Mouse (Mus musculus) megakaryocyte, embryonic 14.5 days (primary cell): Measurements from ENCODE around the gene Racgap1.

Experiments
- FLI1 ChIP-seq: IDR thresholded peaks from 2 replicates; pipeline ENCODE4 v1.6.1; 2012; ENCODE audit warnings: low read length, inconsistent platforms, mixed read lengths
- GATA1 ChIP-seq: IDR thresholded peaks from 3 replicates; pipeline ENCODE4 v1.6.1; 2012; ENCODE audit warnings: mixed read lengths, low read length, inconsistent platforms, borderline replicate concordance

DNA sequence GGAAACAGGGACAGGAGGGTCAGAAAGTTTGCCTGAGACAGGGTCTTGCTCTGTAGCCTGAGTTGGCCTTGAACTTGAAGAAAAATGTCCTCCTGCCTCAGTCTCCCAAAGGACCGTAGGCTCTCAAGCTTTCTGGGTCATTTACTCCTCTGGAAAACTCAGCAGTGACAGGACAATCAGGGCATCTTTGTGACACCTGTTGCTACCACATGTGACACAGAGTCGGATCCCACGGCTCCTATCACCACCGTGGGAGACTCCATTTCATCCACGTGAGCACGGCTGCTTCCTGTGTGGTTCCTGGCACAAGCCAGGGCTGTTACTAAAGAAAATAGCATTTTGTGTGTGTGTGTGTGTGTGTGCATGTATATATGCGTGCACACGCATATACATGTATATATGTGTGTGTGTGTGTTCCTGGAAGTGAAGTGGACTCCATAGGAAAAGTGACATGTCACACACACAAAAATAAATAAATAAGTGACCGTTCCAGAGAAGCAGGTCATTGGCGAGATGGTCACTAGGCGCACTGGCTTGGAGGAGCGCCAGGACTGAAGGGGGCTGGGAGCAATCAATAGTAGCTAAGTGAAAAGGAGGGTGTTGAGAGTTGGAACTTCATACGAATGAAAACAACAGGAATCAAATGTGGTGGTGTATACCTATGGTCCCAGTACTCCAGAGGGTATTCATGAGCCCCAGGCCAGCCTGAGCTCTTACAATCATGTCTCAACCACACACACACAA, 42.9 kb downstream of the Racgap1 start:
- TF ChIP-seq FLI1 = no peak
- no peak for TF ChIP-seq GATA1
